Mouse (Mus musculus) neutrophil, adult 5-6 weeks (primary cell): ENCODE data around the gene Sirt3. TPM values are rescaled to one million over a fixed set of nuclear protein-coding genes. Genes with fewer than 3 reads are reported as not detected.

Experiments used
- ATAC-seq: fragments of 151-379, 151-347 bp; 2 replicates; pipeline ENCODE4 v1.8.0; 2017; ENCODE audit warnings: mild to moderate bottlenecking, moderate TSS enrichment; ENCODE audit not compliant: insufficient number of reproducible peaks, poor library complexity, low FRiP score, severe bottlenecking; ENCODE audit errors: extremely low read depth
- total RNA-seq: library from RNA; stranded (forward); fragments of 200-1000 nt; gene quantifications from 2 replicates; pipeline ENCODE4 v1.2.3, GENCODE M21; 2017

The Sirt3 gene
- total RNA-seq, 1 experiment from 2014 or later = 14.5 TPM

DNA sequence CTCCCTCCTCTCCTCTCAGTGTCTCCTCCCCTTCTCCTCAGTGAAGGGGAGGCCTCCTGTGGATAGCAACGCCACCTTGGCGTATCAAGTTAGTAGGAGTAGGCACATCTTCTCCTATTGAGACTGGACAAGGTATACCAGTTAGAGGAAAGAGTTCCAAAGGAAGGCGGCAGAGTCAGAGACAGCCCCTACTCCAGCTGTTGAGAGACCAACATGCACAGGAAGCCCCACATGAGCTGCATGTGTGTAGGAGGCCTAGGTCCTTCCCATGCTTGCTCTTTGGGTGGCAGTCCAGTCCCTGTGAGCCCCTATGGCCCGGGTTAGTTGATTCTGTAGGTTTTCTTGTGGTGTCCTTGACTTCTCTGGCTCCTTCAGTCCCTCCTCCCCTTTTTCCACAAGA is 48.8 kb downstream of the Sirt3 start:
- no peak for ATAC-seq

DNA sequence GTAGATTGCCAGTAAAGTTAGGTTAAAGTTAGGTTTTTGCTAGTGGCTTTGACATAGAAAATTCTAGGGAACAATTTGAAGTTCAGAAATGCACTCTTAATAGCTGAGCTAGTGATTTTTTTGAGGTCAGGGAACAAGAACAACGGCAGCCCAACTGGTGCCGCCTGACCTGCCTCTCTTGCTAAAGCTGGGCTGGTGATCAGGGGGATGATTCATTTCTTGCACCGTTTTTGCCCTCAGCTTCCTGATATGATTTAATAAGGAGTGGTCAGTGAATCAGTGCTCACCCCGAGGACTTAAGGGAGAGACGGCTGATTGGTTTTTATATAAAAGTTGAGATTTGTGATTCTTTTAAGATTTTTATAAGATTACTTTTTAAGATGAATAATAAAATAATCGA is 50.7 kb downstream of the Sirt3 start:
- ATAC-seq = no peak

DNA sequence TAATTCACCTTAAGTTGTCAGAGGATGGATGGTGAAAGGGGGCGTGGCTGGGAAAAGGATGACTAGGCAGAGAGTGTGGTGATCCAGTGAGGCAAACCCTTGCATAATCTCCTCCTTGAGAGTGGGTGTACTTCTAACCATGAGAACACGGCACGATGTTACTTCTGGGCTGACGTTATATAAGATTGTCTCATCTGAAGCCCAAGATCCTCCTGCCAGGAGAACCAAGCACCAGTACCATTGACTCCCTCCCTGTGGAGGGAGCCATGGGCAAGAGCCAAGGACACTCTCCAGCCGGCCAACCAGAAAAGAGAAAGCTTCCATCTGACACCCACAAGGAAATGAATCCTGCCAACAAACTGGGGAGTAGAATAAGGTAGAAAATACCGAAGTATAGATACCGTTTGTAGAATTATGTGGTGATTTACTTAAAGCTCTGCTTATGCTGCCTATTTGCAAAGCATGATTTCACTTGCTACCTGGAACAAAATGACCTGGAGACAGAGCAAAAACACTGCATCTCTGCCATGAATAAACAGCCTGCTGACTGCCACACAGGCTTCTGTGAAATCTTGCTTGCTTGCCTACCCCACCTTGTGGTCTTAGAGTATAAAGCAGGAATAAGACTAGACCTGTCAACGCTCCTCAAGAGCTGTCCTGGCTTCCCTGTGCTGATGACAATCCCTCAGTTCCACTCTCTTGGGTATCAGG is 53.8 kb downstream of the Sirt3 start:
- ATAC-seq = no peak

DNA sequence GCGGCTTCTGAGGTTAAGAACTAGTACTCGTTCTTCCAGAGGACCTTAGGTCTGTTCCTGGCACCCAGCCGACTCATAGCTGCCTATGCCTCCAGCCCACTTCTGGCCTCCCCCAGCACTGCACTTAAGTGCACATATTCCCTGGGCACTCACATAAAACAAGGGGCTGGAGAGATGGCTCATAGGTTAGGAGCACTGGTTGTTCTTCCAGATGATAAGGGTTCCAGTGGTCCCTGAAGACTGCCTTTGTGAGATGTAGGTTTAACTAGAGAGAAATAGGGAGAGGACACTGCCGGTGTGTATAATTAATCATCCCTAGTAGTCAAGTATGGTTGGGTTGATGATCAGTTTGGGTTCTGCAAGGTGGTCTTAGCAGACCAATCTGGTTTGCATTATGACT is 59.4 kb downstream of the Sirt3 start:
- no peak for ATAC-seq

DNA sequence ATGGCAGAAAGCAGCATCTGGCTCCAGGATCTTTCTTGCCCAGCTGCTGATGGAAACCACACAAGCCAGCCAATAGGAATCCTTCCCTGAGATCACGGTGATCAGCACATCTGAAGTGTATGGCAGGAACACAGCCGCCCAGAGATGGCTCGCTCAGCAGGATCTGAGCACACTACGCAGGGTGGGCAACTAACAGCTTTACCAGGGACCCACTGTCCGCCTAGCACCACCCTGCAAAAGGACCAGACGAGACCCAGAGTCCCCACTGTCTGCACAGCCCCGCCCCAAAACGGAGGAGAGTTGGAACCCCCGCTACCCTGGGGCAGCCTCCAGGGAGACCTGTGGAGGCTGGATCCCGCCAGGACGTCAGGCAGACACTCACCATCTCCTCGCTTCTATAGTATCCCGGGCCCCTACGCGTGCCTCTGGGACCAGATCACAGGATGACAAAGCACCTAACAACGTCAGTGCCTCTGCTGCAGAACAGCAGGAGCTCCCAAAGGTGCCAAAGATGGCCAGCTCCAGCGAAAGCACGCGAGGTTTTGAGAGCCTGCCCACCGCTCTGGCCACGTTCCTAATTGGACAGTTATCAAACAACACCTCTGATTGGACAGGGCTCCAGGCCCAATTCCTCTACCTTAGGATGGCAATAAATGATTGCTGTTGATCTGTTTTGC is 60.3 kb downstream of the Sirt3 start, which contains the start of gene Zfp941:
Gene Zfp941 (minus strand): TSS at position 526 of the 677 bp plus-strand sequence.
- ATAC-seq = no peak

DNA sequence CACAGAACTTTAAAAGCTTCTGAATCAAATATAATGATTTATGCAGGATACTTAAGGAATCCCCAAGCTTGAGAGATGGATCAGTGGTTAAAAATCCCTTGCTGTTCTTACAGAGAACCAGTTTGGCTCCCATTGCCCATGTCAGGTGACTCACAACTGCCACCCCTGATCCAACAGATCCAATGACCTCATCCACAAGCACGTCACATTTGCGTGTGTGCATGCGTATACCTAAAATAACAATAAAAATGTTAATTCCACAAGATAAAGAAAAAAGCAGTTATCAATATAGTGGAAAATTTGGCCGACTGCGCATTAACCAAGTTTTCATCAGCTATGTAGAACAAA is 60.8 kb downstream of the Sirt3 start:
- ATAC-seq = no peak

DNA sequence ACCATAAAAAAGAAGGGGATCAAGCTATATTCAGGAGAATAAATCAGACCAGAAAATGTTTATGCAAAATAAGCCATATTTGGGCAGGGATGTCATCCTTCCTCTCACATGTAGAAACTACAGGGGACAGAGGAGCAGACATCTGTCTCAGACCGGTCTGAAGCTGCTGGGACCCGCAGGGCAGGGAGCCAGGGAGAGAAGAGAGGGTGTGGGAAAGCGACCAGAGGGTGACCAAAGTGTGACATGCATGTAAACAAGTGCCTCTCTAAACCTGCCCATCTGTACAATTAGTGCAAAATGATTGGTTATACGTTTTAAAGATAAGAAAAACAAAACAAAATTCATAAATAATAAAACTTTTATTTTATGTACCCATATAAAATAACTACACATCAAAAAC is 61.9 kb downstream of the Sirt3 start:
- ATAC-seq = no peak

Other genes with a start within 250 kb of the Sirt3 start
- gene Olfr53, start 235.9 kb downstream of the Sirt3 start, total RNA-seq = not detected in 2 replicates
- under 0.01 TPM in 1 of 2 replicates, not detected in the other for gene Olfr539, start 222.4 kb downstream of the Sirt3 start, total RNA-seq
- gene Olfr45, start 200.4 kb downstream of the Sirt3 start, total RNA-seq = not detected in 2 replicates
- not detected in 2 replicates for gene Olfr541, start 185.0 kb downstream of the Sirt3 start, total RNA-seq
- gene Cyp2e1, start 118.6 kb downstream of the Sirt3 start, total RNA-seq = not detected in 2 replicates
- gene Syce1, start 94.5 kb downstream of the Sirt3 start, total RNA-seq = not detected in 2 replicates
- not detected in 2 replicates for gene Zfp941, start 60.1 kb downstream of the Sirt3 start, total RNA-seq
- not detected in 2 replicates for gene Urah, start 47.3 kb downstream of the Sirt3 start, total RNA-seq
- not detected in 2 replicates for gene Scgb1c1, start 36.8 kb downstream of the Sirt3 start, total RNA-seq
- not detected in 2 replicates for gene Odf3, start 34.5 kb downstream of the Sirt3 start, total RNA-seq
- not detected in 2 replicates for gene Gm45785, start 26.0 kb downstream of the Sirt3 start, total RNA-seq
- 120 and 128 TPM in 2 replicates for gene Ric8a, start 25.4 kb downstream of the Sirt3 start, total RNA-seq
- gene Bet1l, start 24.7 kb downstream of the Sirt3 start, total RNA-seq = 28.3 and 47.1 TPM in 2 replicates
- 96.6 and 110 TPM in 2 replicates for gene Psmd13, start 341 bp downstream of the Sirt3 start, total RNA-seq
- not detected in 2 replicates for gene Cox8b, start 18.1 kb upstream of the Sirt3 start, total RNA-seq
- 0.47 TPM in 1 of 2 replicates, not detected in the other for gene Nlrp6, start 38.6 kb upstream of the Sirt3 start, total RNA-seq
- 15.0 and 17.9 TPM in 2 replicates for gene Pgghg, start 59.1 kb upstream of the Sirt3 start, total RNA-seq
- 12.8 and 18.0 TPM in 2 replicates for gene Ifitm5, start 68.0 kb upstream of the Sirt3 start, total RNA-seq
- gene Gm45717, start 73.6 kb upstream of the Sirt3 start, total RNA-seq = not detected in 2 replicates
- gene Ifitm2, start 73.7 kb upstream of the Sirt3 start, total RNA-seq = 514 and 537 TPM in 2 replicates
- 416 and 446 TPM in 2 replicates for gene Ifitm1, start 84.9 kb upstream of the Sirt3 start, total RNA-seq
- 187 and 230 TPM in 2 replicates for gene Ifitm3, start 128.5 kb upstream of the Sirt3 start, total RNA-seq
- 105 and 120 TPM in 2 replicates for gene Ifitm6, start 135.6 kb upstream of the Sirt3 start, total RNA-seq
- not detected in 2 replicates for gene Gm17387, start 146.8 kb upstream of the Sirt3 start, total RNA-seq
- gene B4galnt4, start 178.8 kb upstream of the Sirt3 start, total RNA-seq = not detected in 2 replicates
- gene Pkp3, start 195.9 kb upstream of the Sirt3 start, total RNA-seq = 10.5 and 11.0 TPM in 2 replicates
- gene Sigirr, start 218.3 kb upstream of the Sirt3 start, total RNA-seq = 21.0 and 21.9 TPM in 2 replicates
- gene Ano9, start 235.5 kb upstream of the Sirt3 start, total RNA-seq = not detected in 2 replicates
- 4.2 and 6.3 TPM in 2 replicates for gene Ptdss2, start 240.1 kb upstream of the Sirt3 start, total RNA-seq